Mouse (Mus musculus) heart, postnatal 4 days (tissue): ENCODE results near the gene Eef1akmt3. TPM values are rescaled to one million over a fixed set of nuclear protein-coding genes. Genes with fewer than 3 reads are reported as not detected.

Experiments
- DNase-seq: peaks from one replicate; pipeline ENCODE4 v3.0.0; 2021
- total RNA-seq, 2 experiments: library from RNA; stranded (reverse); gene quantifications; 2 replicates each; pipeline ENCODE4 v1.2.3; 2021

Gene Eef1akmt3
- total RNA-seq, 2 experiments from 2014 or later: 0.18 to 0.29 TPM

DNA sequence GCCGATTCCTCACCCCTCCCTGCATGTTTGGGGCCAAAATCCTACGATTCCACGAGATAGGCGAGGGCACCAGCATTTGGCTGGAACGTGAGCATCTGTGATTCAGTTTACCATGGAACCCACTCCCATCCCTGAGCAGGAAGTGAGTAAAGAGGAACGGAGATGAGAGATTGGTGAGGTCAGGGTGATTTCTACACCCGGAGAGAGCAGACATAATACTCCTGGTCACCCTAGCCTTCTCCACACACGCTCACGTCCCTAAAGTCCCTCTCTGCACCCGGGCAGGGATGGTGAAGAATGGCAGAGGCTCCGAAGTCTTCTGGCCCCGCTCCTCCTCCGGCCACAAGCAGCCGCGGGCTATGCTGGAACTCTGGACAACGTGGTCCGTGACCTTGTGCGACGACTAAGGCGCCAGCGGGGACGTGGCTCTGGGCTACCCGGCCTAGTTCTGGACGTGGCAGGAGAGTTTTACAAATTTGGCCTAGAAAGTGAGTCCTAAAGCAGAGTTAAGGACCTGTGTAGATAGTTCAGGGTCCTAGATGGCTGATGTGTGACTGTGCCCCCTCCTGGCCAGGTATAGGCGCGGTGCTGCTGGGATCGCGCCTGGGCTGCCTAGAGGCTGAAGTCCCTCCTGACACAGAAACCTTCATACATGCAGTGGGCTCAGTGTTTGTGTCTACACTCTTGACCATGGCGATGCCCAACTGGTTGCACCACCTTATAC is 8.2 kb upstream of the Eef1akmt3 start:
- DNase-seq: no peak

DNA sequence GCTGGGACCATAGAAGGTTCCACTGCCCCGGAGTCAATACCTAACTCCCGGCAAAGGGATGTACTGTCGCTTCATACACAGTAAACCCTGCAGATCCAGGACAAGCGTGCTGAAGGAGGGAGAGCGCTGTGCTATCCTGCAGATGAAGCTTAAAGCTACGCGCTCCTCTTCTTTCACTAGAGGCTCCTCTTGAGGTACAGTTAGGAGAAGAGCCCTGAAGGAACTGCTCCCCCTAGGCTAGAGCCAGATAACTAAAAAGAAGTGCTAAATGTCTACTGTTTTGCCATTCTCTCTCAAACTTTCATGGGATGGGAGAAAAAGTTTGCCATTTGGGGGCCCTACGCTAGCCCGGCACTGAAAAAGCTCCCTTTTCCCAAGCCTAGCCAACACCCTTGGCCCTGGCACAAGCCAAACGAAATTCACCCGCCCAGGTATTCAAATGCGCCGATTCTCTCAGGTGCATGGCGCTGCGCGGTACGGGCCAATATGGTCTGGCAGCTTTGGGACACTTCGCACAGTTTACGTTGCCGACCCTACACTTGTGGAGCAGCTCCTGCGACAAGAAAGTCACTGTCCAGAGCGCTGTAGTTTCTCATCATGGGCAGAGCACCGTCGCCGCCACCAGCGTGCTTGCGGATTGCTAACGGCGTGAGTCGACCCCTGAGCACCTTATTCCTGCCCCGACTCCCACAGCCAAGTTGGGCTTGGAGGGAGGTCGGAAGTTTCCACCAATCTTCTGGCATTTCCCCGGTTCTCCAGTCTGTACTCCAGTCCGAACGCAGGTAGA is 7.5 kb upstream of the Eef1akmt3 start:
- DNase-seq: no peak

DNA sequence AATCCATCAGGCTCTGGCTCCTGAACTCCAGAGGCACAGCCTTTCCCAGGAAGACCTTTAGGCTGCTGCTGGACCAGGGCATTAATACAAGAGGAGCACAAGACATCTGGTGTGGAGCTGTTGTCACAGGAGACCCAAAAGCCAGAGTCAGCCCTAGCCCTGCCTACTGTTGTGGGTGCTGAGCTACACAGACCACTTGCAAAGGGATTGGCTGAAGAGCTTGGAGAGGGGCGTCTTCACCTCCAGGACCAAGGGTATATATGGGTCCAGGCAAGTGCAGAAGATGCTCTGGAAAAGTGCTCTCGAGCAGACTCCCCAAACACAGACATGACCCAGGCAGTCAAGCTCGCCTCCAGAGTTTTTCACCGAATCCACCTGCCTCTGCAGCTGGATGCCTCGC is 6.6 kb upstream of the Eef1akmt3 start, which contains the start of gene Cyp27b1:
Gene Cyp27b1 (plus strand): TSS at position 297 of the 400 bp plus-strand sequence.
- no peak for DNase-seq

DNA sequence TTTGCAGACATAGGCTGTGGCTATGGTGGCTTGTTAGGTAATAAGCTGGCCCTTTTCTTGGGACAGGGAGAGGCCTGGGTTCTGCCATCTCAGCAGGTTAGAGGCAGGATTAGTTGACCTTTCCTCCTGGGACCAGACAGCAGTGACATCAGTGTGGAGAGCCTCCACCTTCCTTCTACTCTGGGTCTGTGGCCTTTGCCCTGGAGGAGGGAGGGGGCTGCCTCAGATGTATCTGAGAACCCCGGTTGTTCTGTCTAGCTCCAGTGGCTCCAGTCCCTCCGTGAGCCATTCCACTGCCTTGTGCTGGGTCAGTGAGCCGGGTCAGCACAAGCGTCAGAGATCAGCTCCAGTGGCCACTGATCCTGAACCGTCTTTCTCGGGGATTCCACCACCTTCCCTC is 1.9 kb upstream of the Eef1akmt3 start:
- DNase-seq: no peak

DNA sequence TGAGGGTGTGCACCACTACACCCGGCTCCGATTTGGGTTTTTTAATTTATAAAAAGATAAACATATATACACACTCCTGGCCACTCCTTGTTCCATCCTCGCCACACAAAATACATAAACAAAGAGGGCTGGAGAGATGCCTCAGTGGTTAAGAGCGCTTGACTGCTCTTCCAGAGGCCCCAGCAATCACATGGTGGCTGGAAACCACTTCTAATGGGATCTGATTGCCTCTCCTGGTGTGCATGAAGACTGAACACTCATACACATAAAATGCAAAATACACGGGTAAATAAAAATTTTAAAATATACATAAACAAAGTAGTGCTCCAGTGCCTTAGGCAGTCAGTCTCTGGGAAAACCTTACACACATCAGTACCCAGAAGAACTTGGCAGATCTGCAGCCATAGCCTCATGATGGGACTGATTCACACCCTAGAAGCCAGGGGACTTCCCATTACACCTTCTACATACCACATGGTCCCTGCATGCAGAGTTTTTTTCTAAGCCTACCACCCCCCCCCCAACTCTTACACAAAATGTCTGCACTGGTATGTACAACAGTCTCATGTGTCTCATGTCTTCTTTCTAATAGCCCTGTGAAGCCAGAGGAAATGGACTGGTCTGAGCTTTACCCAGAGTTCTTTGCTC is 1.3 kb upstream of the Eef1akmt3 start:
- no peak for DNase-seq

DNA sequence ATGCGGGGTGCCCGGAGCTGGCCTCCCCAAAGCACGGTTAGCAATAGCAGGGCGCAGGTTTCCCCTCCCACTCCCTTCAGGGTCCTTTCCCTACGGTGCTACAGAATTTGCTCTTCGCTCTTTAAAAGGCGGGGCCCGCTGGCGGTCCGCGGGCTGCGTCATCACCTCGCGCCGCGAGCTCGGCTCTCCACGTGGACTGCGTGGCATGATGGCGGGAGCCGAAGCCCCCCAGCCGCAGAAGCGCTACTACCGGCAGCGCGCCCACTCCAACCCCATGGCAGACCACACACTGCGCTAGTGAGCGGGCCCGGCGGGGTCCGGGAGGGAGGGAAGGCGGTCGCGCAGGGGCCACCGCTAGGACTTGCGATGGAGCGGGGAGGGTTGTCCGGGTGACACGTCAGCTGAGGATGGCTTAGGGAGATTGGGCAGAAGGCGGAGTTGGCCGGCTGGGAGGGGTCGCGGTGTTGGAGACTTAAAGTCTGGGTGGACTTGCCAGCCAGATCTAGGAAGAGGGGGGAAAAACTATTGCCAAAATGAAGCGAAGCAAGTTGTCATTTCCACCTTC is 543 bp upstream of the Eef1akmt3 start:
- peak; percentile 91 for DNase-seq

DNA sequence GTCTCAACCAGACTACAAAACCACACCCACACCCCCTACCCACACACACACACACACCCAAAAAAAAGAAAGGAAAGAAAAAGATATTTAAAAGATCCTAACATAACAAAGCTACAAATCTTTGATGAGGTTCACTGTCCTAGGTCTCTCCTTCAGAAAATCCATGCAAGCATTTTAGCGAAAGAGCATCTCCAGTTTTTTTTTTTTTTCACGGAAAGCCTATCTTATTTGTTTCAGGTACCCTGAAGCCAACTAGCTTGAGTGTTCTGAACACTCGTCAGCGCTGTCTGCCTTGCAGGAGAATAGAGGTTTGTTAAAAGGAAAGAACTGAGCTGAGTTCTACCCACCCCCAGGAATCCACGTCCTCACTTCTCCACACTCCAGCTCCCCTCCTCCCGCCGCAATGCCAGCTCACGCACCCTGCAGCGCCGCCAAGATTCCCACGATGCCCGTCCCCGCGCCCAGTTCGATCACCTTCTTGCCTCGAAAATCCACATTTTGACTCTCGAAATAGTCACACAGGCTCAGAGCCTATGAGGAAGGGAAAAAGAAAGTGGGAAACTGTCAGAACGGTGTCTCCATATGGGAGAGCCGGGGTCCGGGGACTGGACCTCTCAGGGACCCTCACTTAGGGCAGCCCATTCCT is 621 bp downstream of the Eef1akmt3 start:
- DNase-seq: no peak

DNA sequence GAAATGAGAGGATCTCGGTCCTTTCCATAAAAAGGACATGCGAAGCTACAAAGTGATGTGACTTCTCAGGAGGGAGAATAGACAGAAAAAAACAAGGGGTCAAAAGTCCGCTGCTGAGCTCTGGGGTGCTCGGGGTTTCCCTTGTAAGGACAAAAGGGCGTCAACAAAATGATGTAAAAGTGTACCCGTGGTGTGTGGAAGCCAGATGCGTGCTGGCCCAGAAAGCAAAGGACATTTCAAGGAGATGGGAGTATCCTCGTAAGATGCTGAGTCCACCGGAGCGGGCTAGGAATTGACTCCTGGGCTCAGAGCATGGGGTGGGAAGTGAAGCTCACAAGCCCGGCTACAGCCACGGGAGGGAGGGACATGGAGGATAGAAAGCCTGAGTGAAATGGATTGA is 3.7 kb downstream of the Eef1akmt3 start:
- no peak for DNase-seq

DNA sequence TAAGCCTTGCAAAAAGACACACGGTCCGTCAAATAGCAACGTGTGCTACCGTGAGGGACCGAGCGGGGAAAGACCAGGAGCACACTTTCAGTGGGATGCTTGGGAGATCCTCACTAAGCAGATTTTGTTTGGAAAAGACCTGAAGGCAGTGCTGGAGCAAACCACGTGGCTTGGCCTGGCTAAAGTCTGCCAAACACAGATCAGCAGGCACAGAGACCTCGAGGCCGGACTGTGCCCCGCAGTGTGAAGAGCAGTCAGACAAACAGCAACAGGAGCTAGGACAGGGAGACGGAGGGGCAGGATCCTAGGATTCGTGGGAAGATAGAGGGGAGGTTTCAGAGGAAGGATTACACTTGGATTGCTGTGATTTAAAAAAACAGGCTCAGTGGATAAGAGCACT is 5.0 kb downstream of the Eef1akmt3 start:
- DNase-seq: no peak

DNA sequence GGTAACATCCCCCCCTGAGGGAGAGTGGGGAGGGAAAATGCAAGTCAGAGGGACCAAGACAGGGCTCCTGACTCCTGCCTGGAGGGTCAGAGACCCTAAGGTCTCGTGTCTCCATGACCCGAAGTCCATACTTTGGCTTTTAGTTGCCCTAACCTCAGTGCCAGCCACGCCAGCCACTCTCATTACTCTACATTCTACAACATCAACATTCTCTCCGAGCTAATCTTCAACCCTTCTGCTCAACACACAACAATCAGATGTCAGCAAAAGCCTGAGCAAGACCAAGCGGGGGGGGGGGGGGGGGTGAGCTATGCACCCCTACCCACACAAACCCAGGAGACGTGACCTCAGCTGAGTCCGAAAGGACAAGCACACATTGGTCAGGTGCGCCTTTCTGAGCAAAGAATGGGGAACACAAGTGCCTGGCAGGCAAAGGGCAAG is 8.0 kb downstream of the Eef1akmt3 start:
- DNase-seq: no peak

DNA sequence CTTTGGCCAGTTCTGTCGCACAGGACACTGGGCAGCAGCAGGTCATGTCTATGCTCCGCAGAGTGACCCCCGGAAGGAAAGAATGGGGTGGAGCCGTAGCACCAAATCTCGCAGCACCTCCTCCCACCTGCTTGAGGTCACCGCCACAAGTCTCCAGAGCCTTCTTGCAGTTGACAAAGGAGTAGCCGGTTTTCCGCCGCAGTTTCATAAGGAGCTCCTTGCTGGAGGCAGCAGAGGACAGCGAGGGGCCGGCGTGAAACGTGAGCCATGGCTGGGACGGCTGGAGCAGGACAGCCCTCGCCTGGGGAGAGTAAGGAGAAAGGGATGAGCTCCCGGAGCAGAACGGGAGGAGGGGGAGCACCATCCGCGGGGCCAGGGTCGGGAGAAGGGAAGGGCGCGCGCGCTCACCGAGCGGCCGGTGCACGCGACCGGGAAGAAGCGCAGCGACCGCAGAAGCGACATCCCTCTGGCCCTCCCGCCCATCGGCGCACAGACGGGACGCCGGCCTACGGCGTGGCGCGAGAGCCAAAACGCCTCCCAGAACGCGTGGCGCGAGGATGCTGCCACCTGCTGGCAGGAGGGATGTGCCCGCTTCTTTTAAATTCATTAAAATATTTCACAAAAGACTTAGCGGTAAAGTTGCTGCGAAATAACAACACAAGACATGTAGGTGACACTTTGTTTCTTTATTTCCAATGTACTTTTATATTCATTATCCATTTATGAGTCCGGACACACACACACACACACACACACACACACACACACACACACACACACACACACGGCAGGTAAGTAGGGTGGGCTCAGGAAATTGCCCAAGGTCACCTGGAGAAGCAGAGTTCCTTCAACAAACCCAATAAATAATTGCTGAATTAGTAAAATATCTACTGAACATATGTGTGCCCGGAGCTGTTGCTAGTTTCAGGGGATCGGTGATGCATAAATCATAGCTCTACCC is 10.7 kb downstream of the Eef1akmt3 start, which contains the start of gene Tsfm:
Gene Tsfm (minus strand): TSS at position 505 of the 961 bp plus-strand sequence.
- peak; percentile 96 for DNase-seq

DNA sequence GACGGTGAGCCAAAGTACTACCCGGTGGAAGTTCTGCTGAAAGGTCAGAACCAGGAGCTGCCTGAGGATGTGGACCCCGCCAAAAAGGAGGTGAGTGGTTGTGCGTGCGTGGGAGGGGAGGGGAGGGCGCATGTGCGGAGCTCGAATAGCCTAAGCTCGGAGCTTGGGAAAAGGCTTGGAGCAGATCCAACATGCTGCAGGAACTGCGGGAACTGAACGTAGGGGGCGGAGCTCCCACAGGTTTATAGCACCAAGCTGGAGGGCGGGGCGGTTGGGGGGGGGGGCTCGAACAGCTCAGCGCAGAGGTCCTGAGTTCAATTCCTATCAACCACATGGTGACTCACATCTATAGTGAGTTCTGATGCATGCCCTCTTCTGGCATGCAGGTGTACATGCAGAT is 22.9 kb downstream of the Eef1akmt3 start:
- DNase-seq: no peak

DNA sequence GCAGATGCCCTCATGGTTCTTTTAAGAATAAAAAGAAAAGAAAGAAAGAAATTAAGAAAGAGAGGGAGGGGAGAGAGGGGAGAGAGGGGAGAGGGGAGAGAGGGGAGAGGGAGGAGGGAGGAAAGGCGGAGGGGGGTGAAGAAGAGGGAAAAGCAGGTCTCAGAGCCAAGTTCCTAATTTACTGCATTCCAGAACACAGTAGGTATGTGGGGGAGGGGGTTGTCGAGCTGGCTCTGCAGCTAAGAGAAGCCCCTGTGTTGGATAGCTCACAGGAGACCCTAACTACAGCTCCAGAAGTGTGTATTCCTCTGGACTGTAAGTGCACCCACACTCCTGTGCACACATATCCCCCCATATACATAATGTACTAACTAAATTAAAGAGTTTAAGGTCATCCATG is 24.2 kb downstream of the Eef1akmt3 start:
- DNase-seq: no peak

DNA sequence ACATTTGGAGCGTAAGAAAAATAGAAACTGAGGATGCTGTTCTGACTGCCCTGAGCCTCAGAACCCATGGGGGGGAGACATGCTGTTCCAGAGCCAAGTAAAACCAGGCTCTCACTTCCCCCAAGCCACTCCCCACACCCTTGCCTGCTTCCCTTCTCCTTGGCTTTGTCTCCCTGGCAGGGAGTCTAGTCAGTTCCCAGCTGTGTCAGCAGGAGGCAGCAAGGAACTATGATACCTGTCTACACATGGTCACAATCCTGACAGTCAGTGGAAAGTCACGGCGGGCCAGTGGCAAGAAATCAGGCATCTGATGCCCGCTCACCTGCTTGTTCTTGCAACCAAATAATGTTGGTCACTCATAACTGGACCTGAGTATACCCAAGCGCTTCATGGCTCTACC is 24.8 kb downstream of the Eef1akmt3 start:
- peak; percentile 49 for DNase-seq

DNA sequence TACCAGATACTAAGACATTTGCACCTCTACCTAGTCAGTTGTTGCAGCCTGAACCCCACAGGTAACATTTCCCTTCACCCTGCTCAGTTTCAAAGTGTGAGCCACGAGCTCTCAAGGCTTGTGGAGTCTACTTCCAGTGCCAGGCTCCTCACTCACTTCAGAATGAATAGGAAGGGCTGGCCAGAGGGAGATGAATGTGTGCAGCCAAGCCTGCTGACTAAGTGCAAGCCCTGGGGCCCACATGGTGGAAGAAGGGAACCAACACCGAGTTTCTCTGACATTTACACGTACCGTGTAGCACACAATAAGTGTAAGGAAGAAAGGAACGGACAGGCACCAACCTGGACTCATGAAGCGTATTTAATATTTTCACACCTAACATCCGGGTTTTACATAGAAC is 37.5 kb downstream of the Eef1akmt3 start:
- no peak for DNase-seq

DNA sequence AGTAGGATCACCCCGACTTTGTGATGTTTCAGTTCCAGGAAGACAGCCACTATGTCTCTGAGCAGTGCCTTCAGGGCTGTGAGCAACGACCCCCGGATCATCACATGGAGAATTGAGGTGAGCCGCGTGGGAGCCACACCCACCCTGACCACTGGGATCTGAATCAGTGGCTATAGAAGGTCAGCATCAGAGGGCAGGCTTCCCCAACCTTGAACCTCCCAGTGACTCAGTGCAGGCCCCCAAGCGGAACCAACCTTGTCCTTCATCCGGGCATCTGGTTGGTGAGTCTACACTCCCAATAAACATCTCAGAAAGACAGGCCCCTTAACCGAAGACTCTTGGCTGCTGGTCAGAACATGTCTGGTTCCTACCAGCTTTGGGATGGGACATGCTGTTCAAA is 38.0 kb downstream of the Eef1akmt3 start:
- no peak for DNase-seq

DNA sequence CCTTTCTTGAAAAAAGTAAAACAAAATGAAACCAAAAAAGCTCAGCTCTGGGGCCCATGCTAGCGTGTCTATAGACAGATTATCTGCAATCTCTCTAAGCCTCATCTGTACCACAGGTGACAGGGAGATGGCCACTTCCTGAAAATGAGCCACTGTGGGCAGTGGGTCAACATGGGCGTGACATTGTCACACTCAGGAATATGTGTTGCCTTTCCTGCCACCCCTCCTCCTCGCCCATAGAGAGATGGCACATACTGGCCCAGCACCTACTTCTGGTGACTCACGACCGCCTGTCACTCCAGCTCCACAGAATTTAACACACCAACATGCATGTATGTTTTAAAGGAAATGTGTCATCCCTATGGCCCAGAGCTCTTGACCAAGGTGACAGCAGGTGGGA is 38.5 kb downstream of the Eef1akmt3 start:
- DNase-seq: no peak

DNA sequence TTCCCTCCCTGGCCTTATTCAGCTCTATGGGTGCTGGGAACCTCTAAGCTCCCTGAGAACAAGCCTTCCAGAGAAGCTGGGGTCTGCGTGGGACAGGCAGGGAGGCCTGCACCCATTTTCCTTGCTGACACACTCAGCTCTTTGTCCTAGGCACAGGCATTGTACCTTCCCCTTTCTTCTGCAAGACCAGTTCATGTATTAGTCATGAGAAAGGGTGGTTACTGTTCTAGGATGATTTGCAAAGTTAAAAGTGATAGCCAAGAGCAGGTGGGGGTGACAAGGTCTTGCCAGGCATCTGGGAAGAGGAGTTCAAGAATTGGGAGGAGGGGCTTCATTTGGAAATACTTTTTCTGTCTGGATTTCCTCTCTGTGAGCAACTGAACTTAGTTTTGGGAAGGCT is 39.3 kb downstream of the Eef1akmt3 start:
- no peak for DNase-seq

DNA sequence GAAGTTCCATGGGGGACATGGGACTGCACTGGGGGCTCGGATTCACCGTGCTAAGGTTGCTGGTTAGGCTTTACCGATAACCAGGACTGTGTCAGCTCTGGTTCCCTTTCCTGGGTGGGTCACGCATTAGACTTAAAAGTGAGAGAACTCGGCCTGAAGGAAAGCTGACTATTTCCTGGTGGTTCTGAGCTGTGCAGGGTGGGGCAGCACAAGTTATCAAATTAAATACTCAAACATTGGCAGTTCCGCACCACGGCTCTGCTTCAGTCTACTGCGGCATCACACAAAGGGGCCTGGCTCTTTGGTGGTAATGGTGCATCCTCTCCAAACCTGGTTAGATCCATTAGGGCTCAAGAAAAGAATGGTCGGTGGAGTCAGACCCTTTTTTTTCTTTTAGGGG is 40.0 kb downstream of the Eef1akmt3 start:
- DNase-seq: no peak

DNA sequence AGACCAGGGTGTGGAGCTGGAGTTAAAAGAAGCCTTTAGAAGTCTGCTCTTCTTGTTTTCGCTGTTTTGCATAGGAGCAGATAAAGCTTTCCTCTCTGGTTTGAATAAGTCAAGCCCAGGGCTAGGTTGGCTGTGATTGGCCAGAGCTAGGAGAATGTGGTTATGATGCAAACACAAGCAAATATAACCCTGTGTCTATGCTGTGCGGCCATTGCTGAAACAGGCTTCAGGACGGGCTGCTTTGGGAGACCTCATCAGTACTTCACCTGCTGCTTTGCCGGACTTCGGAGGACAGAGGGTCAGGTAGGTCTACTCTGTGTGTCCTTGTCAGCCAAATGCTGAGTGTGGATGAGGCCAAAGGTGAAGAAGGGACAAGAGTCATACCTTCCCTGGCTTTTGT is 40.8 kb downstream of the Eef1akmt3 start, which contains the start of gene Avil:
Gene Avil (plus strand): TSS at position 181 of the 400 bp plus-strand sequence.
- DNase-seq: no peak
